In the genomic region with DNA sequence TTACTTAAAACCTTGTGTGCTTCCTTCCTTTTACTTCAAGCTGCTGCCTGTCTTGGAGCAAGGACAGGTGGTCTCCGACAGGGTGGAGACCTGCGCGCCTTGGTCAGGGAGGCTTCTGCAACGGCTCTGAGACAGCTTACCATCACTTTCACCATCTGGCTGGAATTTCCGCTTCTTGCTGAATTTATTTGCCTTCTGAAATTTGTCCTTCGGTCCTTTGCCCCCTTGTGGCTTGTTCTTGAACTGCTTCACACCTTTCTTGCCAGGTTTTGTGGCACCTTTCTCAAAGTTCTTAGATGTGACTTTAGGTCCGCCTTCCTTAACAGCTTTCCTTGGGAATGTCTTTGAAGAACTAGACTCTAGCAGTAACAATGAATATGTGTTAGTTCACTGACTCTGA, we compare ENCODE assay signal across 8 mouse cellular contexts. TPM values are rescaled to one million over a fixed set of nuclear protein-coding genes. Genes with fewer than 3 reads are reported as not detected.
A peak's percentile ranks its signal among the peaks of the same experiment; 100 is the strongest.
DNase-seq lines count a peak whose midpoint lies in the region; ATAC-seq lines count a peak whose summit lies in the region.

No protein-coding gene starts in this region.

- H3K9me3 ChIP-seq in embryonic facial prominence, embryonic 11.5 days (replicated peaks; ENCODE audit: control insufficient read depth, low read length) = no peaks in the 10 kb centered on the region
- H3K9me3 ChIP-seq in limb, embryonic 11.5 days (ENCODE audit: control insufficient read depth, low read length) = no peaks in the 10 kb centered on the region

- DNase-seq in CD4-positive, CD25-positive, alpha-beta regulatory T cell, adult 2 months (ENCODE audit: low read depth, low spot score) = peak; percentile 65
- peak; percentile 47 to 58 for DNase-seq in left cerebral cortex, adult 18-20 months (ENCODE audit: low spot score in 2 of 2)
- DNase-seq in left cerebral cortex, adult 11 months (ENCODE audit: low spot score) = no peak
- peak; percentile 20 for DNase-seq in adrenal gland, adult 8-10 months
- peak; percentile 74 for DNase-seq in embryonic facial prominence, embryonic 11.5 days (ENCODE audit: low spot score)
- peak; percentile 59 for DNase-seq in limb, embryonic 11.5 days (ENCODE audit: low spot score)
- DNase-seq in splenic B cell, adult 2 months (ENCODE audit: low read depth, low spot score) = peak; percentile 65

- H3K4me1 ChIP-seq in embryonic facial prominence, embryonic 11.5 days (ENCODE audit: control insufficient read depth, insufficient read depth, low read length) = peaks cover 3% of the 10 kb centered on the region; the same call in 1 of the 2 replicates
- H3K4me1 ChIP-seq in limb, embryonic 11.5 days (ENCODE audit: control insufficient read depth, insufficient read depth, low read length) = peaks cover 3% of the 10 kb centered on the region; the same call in 1 of the 2 replicates

- H3K36me3 ChIP-seq in embryonic facial prominence, embryonic 11.5 days (replicated peaks; ENCODE audit: control insufficient read depth, insufficient read depth, low read depth, low read length) = no peaks in the 10 kb centered on the region; the same call in none of the 2 replicates
- peaks cover 6% of the 10 kb centered on the region; the same call in 1 of the 2 replicates for H3K36me3 ChIP-seq in limb, embryonic 11.5 days (ENCODE audit: control insufficient read depth, insufficient read depth, low read length)
- H3K36me3 ChIP-seq in splenic B cell, adult 2 months (ENCODE audit: control insufficient read depth, insufficient read depth, low read length, poor library complexity, severe bottlenecking) = peaks cover 12% of the 10 kb centered on the region; the same call in 1 of the 2 replicates

- H3K9ac ChIP-seq in embryonic facial prominence, embryonic 11.5 days (replicated peaks; ENCODE audit: low read length) = no peak overlapping the region
- no peak overlapping the region for H3K9ac ChIP-seq in limb, embryonic 11.5 days (ENCODE audit: low read length)

- H3K4me3 ChIP-seq in embryonic facial prominence, embryonic 11.5 days (ENCODE audit: low read depth, low read length) = no peak overlapping the region
- H3K4me3 ChIP-seq in limb, embryonic 11.5 days (ENCODE audit: low read depth, low read length) = no peak overlapping the region

- WGBS in embryonic facial prominence, embryonic 11.5 days = 78% methylated on average over 7 of the region's 7 CpGs
- 74% methylated on average over 7 of the region's 7 CpGs for WGBS in limb, embryonic 11.5 days

- ATAC-seq in CD4-positive, CD25-positive, alpha-beta regulatory T cell, adult 4 months = no peak
- ATAC-seq in embryonic facial prominence, embryonic 11.5 days (replicated peaks; ENCODE audit: insufficient number of reproducible peaks, low FRiP score, low TSS enrichment, low read depth) = no peak
- no peak for ATAC-seq in limb, embryonic 11.5 days (ENCODE audit: insufficient number of reproducible peaks, low FRiP score, low TSS enrichment, low read depth)

- no peak overlapping the region for H3K4me2 ChIP-seq in embryonic facial prominence, embryonic 11.5 days (ENCODE audit: low read depth, low read length)
- no peak overlapping the region for H3K4me2 ChIP-seq in limb, embryonic 11.5 days (ENCODE audit: low read depth, severe bottlenecking)

- H3K27ac ChIP-seq in embryonic facial prominence, embryonic 11.5 days (replicated peaks; ENCODE audit: low read depth, low read length) = no peak overlapping the region
- H3K27ac ChIP-seq in limb, embryonic 11.5 days (replicated peaks; ENCODE audit: low read depth, low read length) = no peak overlapping the region

- no peaks in the 10 kb centered on the region for H3K27me3 ChIP-seq in embryonic facial prominence, embryonic 11.5 days (ENCODE audit: control insufficient read depth, insufficient read depth, low read length)
- H3K27me3 ChIP-seq in limb, embryonic 11.5 days (ENCODE audit: control insufficient read depth, insufficient read depth, low read length) = no peaks in the 10 kb centered on the region
- no peaks in the 10 kb centered on the region for H3K27me3 ChIP-seq in splenic B cell, adult 2 months (ENCODE audit: control insufficient read depth, insufficient read depth, low read length, poor library complexity, severe bottlenecking)

RNA-seq across cellular contexts. Expression of a gene that starts 4.0 kb away (rescaled TPM):
- 100 to 1,000 TPM in 1 of 2 experiments, 10 to 100 TPM in 1; 97.3 to 107 TPM for polyA plus RNA-seq in CD4-positive, CD25-positive, alpha-beta regulatory T cell, adult 4 months (2017; shearing (Covaris generic))
- 10 to 100 TPM; 41.9 to 42.4 TPM for total RNA-seq in left cerebral cortex, adult 18-20 months (2021)
- 100 to 1,000 TPM in 2 of 4 experiments, 10 to 100 TPM in 2; 88.4 to 137 (median 107) TPM for total RNA-seq in adrenal gland, adult 8-10 months (2022)
- polyA plus RNA-seq in embryonic facial prominence, embryonic 11.5 days (2014; fragmentation: Nextera tagmentation; extraction: Ambion mirVana) = 94.8 and 110 TPM in 2 replicates
- polyA plus RNA-seq in limb, embryonic 11.5 days (2014; fragmentation: Nextera tagmentation; extraction: Ambion mirVana) = 94.6 and 103 TPM in 2 replicates
